Comparison of ENCODE assay signal across 8 mouse cellular contexts in genomic region chr5:125267150-125267961, GRCm38 (mm10).
A peak's percentile ranks its signal among the peaks of the same experiment; 100 is the strongest.
DNase-seq lines count a peak whose midpoint lies in the region; ATAC-seq and TF ChIP-seq lines count a peak whose summit lies in the region.

No protein-coding gene starts in this region.

- no peaks in the 10 kb centered on the region for H3K9me3 ChIP-seq in embryonic facial prominence, embryonic 14.5 days (ENCODE audit: control insufficient read depth, low read length)
- H3K9me3 ChIP-seq in stomach, postnatal 0 days (ENCODE audit: control insufficient read depth, low read length), result no peaks in the 10 kb centered on the region

- TF ChIP-seq EP300 in stomach, postnatal 0 days (optimal IDR thresholded peaks at IDR 0.05), result no peak

- peak; percentile 60 for DNase-seq in layer of hippocampus, adult 11-12 months (ENCODE audit: low spot score)
- no peak for DNase-seq in layer of hippocampus, adult 9-10 months (ENCODE audit: low spot score)
- no peak for DNase-seq in embryonic facial prominence, embryonic 14.5 days (ENCODE audit: low spot score)
- peak; percentile 59 for DNase-seq in heart, postnatal 25 days (ENCODE audit: low spot score)
- peak; percentile 55 to 76 for DNase-seq in left cerebral cortex, postnatal 10 days (ENCODE audit: extremely low spot score in 1 of 2, low spot score in 2 of 2)
- DNase-seq in stomach, postnatal 0 days (ENCODE audit: low spot score), result no peak
- DNase-seq in thymus, postnatal 4 days, result no peak

- H3K4me3 ChIP-seq in embryonic facial prominence, embryonic 14.5 days (ENCODE audit: low read depth, low read length), result no peak overlapping the region
- no peak overlapping the region for H3K4me3 ChIP-seq in stomach, postnatal 0 days (ENCODE audit: low read depth, low read length)

- peaks cover 17% of the 10 kb centered on the region for H3K4me1 ChIP-seq in embryonic facial prominence, embryonic 14.5 days (ENCODE audit: control insufficient read depth, insufficient read depth, low read length)
- peaks cover 6% of the 10 kb centered on the region for H3K4me1 ChIP-seq in stomach, postnatal 0 days (replicated peaks; ENCODE audit: control insufficient read depth, insufficient read depth)

- no peak overlapping the region for H3K9ac ChIP-seq in embryonic facial prominence, embryonic 14.5 days (ENCODE audit: low read depth, low read length)
- no peak overlapping the region for H3K9ac ChIP-seq in stomach, postnatal 0 days (ENCODE audit: low read length)

- intact Hi-C loops in heart, postnatal 25 days (cut with DNase I), result loop anchor here (5.0 kb wide), 4 partner anchors 50 to 250 kb away; no protein-coding TSS in a partner anchor
- intact Hi-C loops in left cerebral cortex, postnatal 10 days (cut with DNase I), result loop anchor here (5.0 to 10.0 kb wide), 5 partner anchors 65 to 240 kb away; partner anchors contain the start of gene Ncor2

- H3K27ac ChIP-seq in embryonic facial prominence, embryonic 14.5 days (replicated peaks; ENCODE audit: low read depth, low read length), result no peak overlapping the region
- 0 out of 2 replicates have a peak overlapping the region, but pooled peaks have one; percentile 24 for H3K27ac ChIP-seq in stomach, postnatal 0 days (replicated peaks)

- H3K27me3 ChIP-seq in embryonic facial prominence, embryonic 14.5 days (replicated peaks; ENCODE audit: control insufficient read depth, insufficient read depth, low read length), result no peaks in the 10 kb centered on the region
- H3K27me3 ChIP-seq in stomach, postnatal 0 days (ENCODE audit: control insufficient read depth, insufficient read depth, low read length), result no peaks in the 10 kb centered on the region

- WGBS in embryonic facial prominence, embryonic 14.5 days, result 46% methylated on average over 35 of the region's 35 CpGs
- 31% methylated on average over 35 of the region's 35 CpGs for WGBS in stomach, postnatal 0 days

- no peak for ATAC-seq in embryonic facial prominence, embryonic 14.5 days (ENCODE audit: low read depth)
- ATAC-seq in megakaryocyte progenitor cell, adult 5-6 weeks (replicated peaks; ENCODE audit: poor library complexity), result peak; percentile 10; the same call in 1 of the 2 replicates
- ATAC-seq in stomach, postnatal 0 days (ENCODE audit: low FRiP score, low TSS enrichment), result no peak

- TF ChIP-seq CTCF in stomach, postnatal 0 days (IDR thresholded peaks at IDR 0.05; ENCODE audit: low read depth), result no peak

- H3K4me2 ChIP-seq in embryonic facial prominence, embryonic 14.5 days (ENCODE audit: low read depth, low read length), result peak overlapping the region; percentile 13
- H3K4me2 ChIP-seq in stomach, postnatal 0 days (replicated peaks; ENCODE audit: low read depth), result peak overlapping the region; percentile 31; the same call in 1 of the 2 replicates

- no peaks in the 10 kb centered on the region for H3K36me3 ChIP-seq in embryonic facial prominence, embryonic 14.5 days (ENCODE audit: control insufficient read depth, insufficient read depth, low read length)
- H3K36me3 ChIP-seq in stomach, postnatal 0 days (ENCODE audit: control insufficient read depth, insufficient read depth, low read length), result no peaks in the 10 kb centered on the region

Comparison
In these comparisons a context has a peak if more than half of its experiments do, and no peak if none do; other contexts are left out.
1. DNase-seq: peak in layer of hippocampus, adult 11-12 months (single experiment), heart, postnatal 25 days (single experiment) and left cerebral cortex, postnatal 10 days (2 of 2); none in layer of hippocampus, adult 9-10 months (single experiment), embryonic facial prominence, embryonic 14.5 days (single experiment), stomach, postnatal 0 days (single experiment) and thymus, postnatal 4 days (single experiment).